Mouse (Mus musculus) heart, embryonic 11.5 days (tissue): ENCODE data around the gene Ror1. TPM values are rescaled to one million over a fixed set of nuclear protein-coding genes. Genes with fewer than 3 reads are reported as not detected.

ENCODE experiments used
- ATAC-seq: fragments of 200-750 bp; cut with Nextera tagmentation; replicated peaks from 2 replicates; pipeline ENCODE4 v1.8.0; 2017; ENCODE audit warnings: moderate library complexity; ENCODE audit not compliant: insufficient number of reproducible peaks, low FRiP score, low TSS enrichment
- H3K27ac ChIP-seq: fragments of 300-500 bp; sonication (generic); 2 replicates; pipeline ENCODE4 v1.5.1; 2014; ENCODE audit warnings: mild to moderate bottlenecking, low read depth, low read length
- H3K27me3 ChIP-seq: fragments of 300-500 bp; sonication (generic); 2 replicates; pipeline ENCODE4 v1.6.1; 2014; ENCODE audit warnings: mild to moderate bottlenecking, low read length, mixed read lengths; ENCODE audit not compliant: control insufficient read depth, insufficient read depth
- H3K36me3 ChIP-seq: fragments of 300-500 bp; sonication (generic); 2 replicates; pipeline ENCODE4 v1.6.1; 2014; ENCODE audit warnings: mild to moderate bottlenecking, low read length, moderate library complexity, mixed read lengths; ENCODE audit not compliant: control insufficient read depth, insufficient read depth
- H3K4me1 ChIP-seq: fragments of 300-500 bp; sonication (generic); 2 replicates; pipeline ENCODE4 v1.6.1; 2014; ENCODE audit warnings: low read length; ENCODE audit not compliant: control insufficient read depth, insufficient read depth
- H3K4me2 ChIP-seq: fragments of 300-500 bp; sonication (generic); 2 replicates; pipeline ENCODE4 v1.6.1; 2014; ENCODE audit warnings: mild to moderate bottlenecking, moderate library complexity
- H3K4me3 ChIP-seq: fragments of 300-500 bp; sonication (generic); 2 replicates; pipeline ENCODE4 v1.5.1; 2014; ENCODE audit warnings: low read depth, low read length
- H3K9ac ChIP-seq: fragments of 300-500 bp; sonication (generic); 2 replicates; pipeline ENCODE4 v1.6.1; 2014; ENCODE audit warnings: mild to moderate bottlenecking, low read depth, low read length, moderate library complexity
- H3K9me3 ChIP-seq: fragments of 300-500 bp; sonication (generic); replicated peaks from 2 replicates; pipeline ENCODE4 v1.6.1; 2016; ENCODE audit warnings: low read length; ENCODE audit not compliant: control insufficient read depth
- WGBS: fragments of 180-500 bp; shearing (Covaris S2); extraction: QIAGEN DNeasy Blood & Tissue Kit; methylation state at CpG from one replicate; pipeline ENCODE4 v1.1.7; 2014; ENCODE audit not compliant: insufficient replicate concordance; 5-methylcytosine and 5-hydroxymethylcytosine counted together
- polyA plus RNA-seq: library from polyadenylated mRNA; unstranded; fragments of >200 nt; fragmentation: Nextera tagmentation; extraction: Ambion mirVana; gene quantifications from 2 replicates; pipeline ENCODE4 v1.2.1, GENCODE M21; 2014

Ror1 gene
- polyA plus RNA-seq, 1 experiment from 2014 or later, result 7.3 TPM

DNA sequence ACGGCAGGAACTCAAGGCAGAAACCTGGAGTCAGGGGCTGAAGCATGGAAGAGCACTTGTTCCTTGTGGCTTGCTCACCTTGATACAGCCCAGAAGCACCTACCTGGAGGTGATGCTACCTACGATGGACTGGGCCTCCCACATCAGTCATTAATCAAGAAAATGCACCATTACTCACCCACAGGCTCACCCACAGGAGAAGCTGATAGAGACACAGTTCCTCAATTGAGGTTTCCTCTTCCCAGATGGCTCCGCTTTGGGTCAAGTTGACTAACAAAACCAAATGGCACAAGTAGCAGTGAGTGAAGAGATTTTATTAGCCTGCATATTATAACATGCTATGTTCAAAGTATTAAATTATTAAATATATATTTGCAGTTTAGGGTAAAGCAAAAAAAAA lies 392.9 kb downstream of the Ror1 start:
- Histone ChIP-seq H3K9me3 (no peaks in the 10 kb centered on the region), H3K4me3 (no peak overlapping the region), H3K36me3 (no peaks in the 10 kb centered on the region), H3K4me2 (no peak overlapping the region), H3K4me1 (no peaks in the 10 kb centered on the region), H3K27ac (no peak overlapping the region), H3K27me3 (no peaks in the 10 kb centered on the region), H3K9ac (no peak overlapping the region)
- no peak for ATAC-seq
- WGBS, result 78% methylated on average over 3 of the region's 3 CpGs

Other genes starting within 250 kb of the Ror1 start
- 277 and 308 TPM in 2 replicates for gene Pgm1, start 166.4 kb upstream of the Ror1 start, polyA plus RNA-seq
- 38.5 and 43.0 TPM in 2 replicates for gene Itgb3bp, start 166.0 kb upstream of the Ror1 start, polyA plus RNA-seq